Mouse (Mus musculus) erythroid progenitor cell, adult 5-6 weeks (primary cell): ENCODE data around the gene AI481877. TPM values are rescaled to one million over a fixed set of nuclear protein-coding genes. Genes with fewer than 3 reads are reported as not detected.
"Not testable (repeated sequence)": the region's sequence is repeated elsewhere in the genome, so short reads cannot be mapped to it uniquely, and the experiment has no call there.

Source experiments
- ATAC-seq: replicated peaks from 2 replicates; pipeline ENCODE4 v1.8.0; 2016; ENCODE audit warnings: moderate number of reproducible peaks, mild to moderate bottlenecking, moderate TSS enrichment, inconsistent platforms; ENCODE audit not compliant: poor library complexity, low FRiP score, severe bottlenecking
- total RNA-seq, 2 experiments: library from RNA; stranded (forward) in 1 of 2; stranded (reverse) in 1 of 2; fragments of 150-400 nt in 1 of 2; fragments of 186-747, 209-891 nt in 1 of 2; gene quantifications; 2 replicates each; pipeline versions ENCODE4 v1.2.3 to v1.2.4; 2015 to 2017; ENCODE audit warnings: low replicate concordance in 2 of 2

Gene AI481877
- total RNA-seq (2015; ENCODE audit: low replicate concordance) (not detected in 2 replicates), total RNA-seq (2017; ENCODE audit: low replicate concordance) (not detected in 2 replicates)

DNA sequence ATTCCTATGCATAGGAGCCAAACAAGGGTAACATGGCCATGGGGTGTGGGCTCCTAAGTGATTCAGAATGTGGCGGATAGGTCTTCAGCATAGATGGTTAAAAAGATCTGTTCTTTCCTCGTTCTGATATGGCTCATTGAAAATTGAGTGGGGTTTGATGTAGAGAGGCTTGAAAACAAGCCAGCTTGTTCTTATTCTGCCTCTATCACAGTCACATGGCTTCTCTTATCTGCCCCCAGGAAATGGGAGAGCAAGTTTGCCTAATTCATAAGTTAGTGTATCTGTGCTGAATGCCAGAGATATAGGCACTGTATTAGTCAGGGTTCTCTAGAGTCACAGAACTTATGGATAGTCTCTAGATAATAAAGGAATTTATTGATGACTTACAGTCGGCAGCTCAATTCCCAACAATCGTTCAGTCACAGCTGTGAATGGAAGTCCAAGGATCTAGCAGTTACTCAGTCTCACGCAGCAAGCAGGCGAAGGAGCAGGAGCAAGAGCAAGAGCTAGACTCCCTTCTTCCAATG lies at the start of gene AI481877:
Gene AI481877 (minus strand): TSS at position 477 of the 527 bp plus-strand sequence.
- ATAC-seq, result not testable (repeated sequence)

DNA sequence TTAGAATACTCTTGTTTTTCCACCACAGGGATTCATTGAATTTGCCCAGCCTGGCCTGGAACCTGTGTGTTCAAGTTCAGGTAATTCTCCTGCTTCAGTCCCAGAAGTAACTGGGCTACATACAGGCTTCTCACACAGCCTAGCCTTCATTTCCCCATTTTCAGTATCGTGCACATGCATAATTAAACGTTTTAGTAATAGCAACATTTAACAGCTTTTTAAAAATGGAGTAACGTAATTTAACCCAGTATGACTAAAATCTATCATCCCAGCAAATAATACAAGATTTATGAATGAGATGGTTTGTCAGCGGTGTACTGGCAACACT lies 49.7 kb upstream of the AI481877 start:
- ATAC-seq, result no peak

DNA sequence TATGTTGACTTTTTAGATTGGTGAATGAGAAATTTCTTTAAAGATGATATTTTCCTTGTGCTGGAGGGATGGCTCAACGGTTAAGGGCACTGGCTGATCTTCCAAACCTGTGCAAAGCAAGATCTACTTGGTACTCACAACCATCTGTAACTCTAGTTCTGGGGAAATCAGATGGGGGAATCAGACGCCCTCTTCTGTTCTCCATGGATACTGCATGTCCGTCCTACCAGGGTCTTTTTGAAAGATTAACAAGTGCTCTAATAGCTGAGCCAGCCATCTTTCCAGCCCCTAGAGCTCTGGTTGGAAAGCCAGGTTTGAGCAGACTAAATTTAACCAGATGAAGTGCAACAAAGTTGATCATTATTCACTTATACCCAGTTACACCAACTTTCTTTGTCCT lies 48.5 kb upstream of the AI481877 start:
- ATAC-seq, result no peak

DNA sequence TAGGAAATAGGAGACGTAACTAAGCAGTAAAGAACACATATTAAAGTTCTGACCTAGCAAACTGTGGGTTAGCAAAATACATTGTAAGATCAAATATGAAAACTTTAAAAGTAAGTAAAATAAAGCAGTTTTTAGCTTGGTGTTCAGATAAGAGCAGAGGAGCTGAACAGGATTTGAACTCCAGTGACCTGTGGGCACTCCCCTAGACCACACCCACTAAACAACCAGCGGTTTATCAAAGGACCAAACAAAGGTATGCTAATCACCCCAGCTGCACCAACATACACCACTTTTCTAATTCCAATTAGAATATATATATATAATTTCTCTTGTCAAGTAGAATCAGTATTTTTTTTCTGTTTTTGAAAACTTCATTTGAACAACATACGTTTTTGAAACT lies 46.9 kb upstream of the AI481877 start:
- ATAC-seq, result no peak

GRCm38 (mm10) chr4:59181320-59182271 lies 42.8 kb upstream of the AI481877 start:
- no peak; the same call in 1 of the 2 replicates for ATAC-seq

GRCm38 (mm10) chr4:59177566-59177965 lies 38.8 kb upstream of the AI481877 start:
- no peak for ATAC-seq

DNA sequence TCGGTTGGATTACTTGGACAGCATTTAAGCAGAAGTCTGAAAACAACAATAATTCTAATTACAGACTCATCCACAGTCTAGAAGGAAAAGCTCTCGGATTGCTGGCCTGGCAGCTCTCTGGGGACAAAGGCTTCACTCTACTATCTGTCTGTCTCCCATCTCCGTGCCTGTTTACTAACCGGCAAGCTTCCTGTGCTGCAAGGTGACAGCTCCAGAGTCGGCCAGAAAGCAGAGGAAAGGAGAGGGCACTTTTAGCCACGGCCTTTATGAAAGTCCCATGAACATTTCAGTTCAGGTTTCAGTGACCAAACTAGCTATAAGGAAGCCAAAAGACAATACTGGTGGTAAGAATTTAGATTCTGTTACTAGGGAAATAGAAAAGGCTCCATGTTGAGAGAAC lies 37.1 kb upstream of the AI481877 start:
- ATAC-seq, result no peak

GRCm38 (mm10) chr4:59175003-59175402 lies 36.2 kb upstream of the AI481877 start:
- no peak for ATAC-seq

DNA sequence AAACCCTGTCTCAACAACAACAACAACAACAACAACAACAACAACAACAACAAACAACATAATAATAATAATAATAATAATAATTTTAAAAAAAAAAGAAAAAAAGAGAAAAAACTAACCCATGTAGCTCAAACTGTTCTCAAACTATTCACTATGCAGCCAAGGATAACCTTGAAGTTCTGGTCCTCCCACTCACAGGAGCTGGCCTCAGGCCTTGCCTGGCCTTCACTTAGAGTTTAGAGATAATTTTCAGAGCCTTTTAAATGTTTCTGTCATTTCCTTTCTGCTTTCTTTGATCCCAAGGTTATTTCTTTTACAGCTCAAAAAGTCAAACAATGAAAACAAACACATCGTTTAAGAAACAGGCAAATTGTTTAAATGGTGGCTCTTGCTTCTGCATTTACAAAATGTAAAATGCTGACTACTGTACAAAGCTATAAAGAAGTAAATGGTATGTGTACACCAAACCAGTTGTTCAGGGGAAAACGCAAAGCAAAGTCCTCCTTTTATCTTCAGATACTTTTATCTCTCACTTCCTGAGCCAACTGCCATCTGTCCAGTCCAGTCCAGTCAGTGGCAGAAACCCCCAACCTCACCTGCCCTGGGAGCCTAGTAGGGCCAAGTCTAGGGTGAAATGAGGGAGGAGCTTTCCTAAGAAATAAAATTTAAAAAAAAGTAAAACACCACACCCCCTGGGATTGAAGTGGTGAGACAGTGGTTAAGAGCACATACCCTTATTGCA lies 34.6 kb upstream of the AI481877 start:
- no peak for ATAC-seq

GRCm38 (mm10) chr4:59172616-59173015 lies 33.8 kb upstream of the AI481877 start:
- no peak for ATAC-seq

GRCm38 (mm10) chr4:59169981-59170380 lies 31.2 kb upstream of the AI481877 start:
- ATAC-seq, result no peak

DNA sequence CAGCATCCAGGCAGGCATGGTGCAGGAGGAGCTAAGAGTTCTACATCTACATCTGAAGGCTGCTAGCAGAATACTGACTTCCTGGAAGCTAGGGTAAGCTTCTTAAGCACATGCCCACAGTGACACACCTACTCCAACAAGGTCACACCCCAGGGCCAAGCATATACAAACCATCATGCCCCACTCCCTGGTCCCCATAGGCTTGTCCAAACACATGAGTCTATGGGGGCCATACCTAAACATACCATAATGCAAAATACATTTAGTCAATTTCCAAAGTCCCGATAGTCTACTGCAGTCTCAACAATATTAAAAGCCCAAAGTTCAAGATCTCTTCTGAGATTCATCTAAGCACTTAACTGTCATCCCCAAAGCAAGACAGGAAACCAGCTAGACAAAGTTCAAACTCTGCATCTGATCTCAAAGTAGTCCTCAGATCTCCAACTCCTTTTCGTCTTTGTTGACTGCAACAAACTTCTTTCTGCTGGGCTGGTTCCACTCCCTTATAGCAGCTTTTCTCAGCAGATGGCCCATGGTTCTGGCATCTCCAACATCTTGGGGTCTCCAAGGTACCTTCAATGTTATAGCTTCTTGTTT lies 28.6 kb upstream of the AI481877 start:
- ATAC-seq, result no peak

GRCm38 (mm10) chr4:59164034-59164433 lies 25.3 kb upstream of the AI481877 start:
- ATAC-seq, result no peak

DNA sequence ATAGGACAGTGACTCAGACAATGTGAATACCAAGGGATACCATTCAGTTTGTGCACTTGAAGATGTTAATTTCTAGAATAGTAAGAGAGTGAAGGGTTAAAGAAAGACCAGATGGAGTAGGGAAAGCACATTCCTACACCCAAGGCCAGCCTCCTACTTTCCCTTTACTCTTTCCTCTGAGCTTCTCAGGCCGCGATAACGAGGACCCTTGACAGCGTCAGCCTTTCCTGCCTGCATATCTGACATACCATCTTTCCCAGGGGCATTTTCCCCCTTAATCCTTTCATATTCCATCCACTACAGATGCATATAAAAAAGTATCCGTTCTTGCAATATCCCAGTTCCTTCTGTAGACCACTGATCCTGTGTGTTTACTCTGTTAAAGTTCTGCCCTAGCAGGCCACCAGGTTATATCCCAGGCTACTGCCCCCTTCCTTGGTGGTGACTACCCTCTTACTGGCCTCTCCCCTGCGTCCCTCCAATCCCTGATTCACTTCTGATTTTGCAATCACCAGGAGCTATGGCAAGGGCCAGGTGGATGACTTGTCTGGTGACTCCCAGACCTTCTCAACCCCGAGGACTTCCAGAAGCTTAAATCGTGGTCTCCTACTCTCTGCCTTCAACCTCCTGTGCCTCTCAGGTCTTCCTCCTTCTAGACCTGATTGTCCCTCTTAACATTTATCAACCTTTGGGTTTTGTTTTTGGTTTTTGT lies 22.3 kb upstream of the AI481877 start:
- ATAC-seq, result no peak

GRCm38 (mm10) chr4:59160289-59160688 lies 21.5 kb upstream of the AI481877 start:
- no peak for ATAC-seq

GRCm38 (mm10) chr4:59157654-59158053 lies 18.9 kb upstream of the AI481877 start:
- no peak for ATAC-seq

- ATAC-seq, result no peak
Measured at GRCm38 (mm10) chr4:59156897-59157592, 18.3 kb upstream of the AI481877 start.

DNA sequence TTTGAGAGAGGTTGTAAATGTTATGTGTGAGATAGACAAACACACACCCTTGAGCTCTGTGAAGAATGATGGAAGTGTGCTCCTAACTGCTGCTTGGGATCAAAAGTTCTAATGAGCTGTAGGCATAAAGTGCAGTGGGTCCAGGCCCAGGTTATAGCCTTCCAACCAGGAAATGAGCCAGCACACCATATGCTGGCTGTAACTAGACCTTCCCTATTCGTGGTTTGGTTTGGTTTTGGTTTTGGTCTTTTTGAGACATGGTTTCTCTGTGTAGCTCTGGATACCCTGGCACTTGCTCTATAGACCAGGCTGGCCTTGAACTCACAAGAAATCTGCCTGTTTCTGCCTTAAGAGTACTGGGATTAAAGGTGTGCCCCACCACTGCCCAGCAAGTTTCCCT lies 13.2 kb upstream of the AI481877 start:
- no peak for ATAC-seq

- no peak for ATAC-seq
Measured at GRCm38 (mm10) chr4:59150907-59151306, 12.1 kb upstream of the AI481877 start.
